Mouse (Mus musculus): ENCODE results near the gene Efhc2.

DNA sequence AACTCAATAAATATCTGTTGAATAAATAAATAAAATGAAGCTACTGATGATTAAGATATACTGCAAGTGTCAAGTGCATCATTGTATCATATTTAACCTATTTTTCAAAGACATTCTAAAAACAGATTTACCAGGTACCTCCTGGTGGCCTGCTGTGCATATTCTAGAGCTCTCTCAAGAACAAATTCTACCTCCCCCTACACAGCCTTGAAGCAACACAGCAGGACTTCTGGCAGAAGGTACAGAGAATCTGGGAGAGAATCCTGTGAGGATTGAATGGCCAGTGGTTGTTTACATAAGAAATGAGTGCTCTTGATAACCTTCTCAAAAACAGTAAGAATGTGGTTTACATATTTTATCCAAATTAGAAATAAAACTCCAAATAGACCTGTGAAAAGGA, 94.0 kb downstream of the Efhc2 start:
- TF ChIP-seq EP300 (IDR thresholded peaks at IDR 0.05; ENCODE audit: insufficient read depth, low read depth, low read length) = no peak
- no peak for TF ChIP-seq CTCF (IDR thresholded peaks at IDR 0.05; ENCODE audit: low read depth, low read length)
- no peak for TF ChIP-seq POLR2A (IDR thresholded peaks at IDR 0.05; ENCODE audit: insufficient read depth, low read length)
